Mouse (Mus musculus) CH12.LX (cell line): ENCODE measurements at regions not wholly inside any gene's neighbourhood (a gene's known extent, or its start where the extent isn't known, plus 50 kb on each side); places are given as distances from the start of the nearest gene placed in this dataset.

Experiments
- MYC ChIP-seq: IDR thresholded peaks from 2 replicates; pipeline ENCODE4 v1.6.1; 2011; ENCODE audit warnings: low read depth, mild to moderate bottlenecking, improper control_type of control experiment, low read length
- POLR2A ChIP-seq: IDR thresholded peaks from 2 replicates; pipeline ENCODE4 v1.6.1; 2011; ENCODE audit warnings: low read depth, mild to moderate bottlenecking, improper control_type of control experiment, low read length

GRCm38 (mm10) chr10:116693816-116694215 lies 112.5 kb upstream of the Cnot2 start:
- TF ChIP-seq POLR2A = no peak
- TF ChIP-seq MYC = no peak
